Mouse (Mus musculus): ENCODE results near the gene Tmem254b.
"Not testable (repeated sequence)": the region's sequence is repeated elsewhere in the genome, so short reads cannot be mapped to it uniquely, and the experiment has no call there.

- TF ChIP-seq CTCF, EP300 (IDR thresholded peaks at IDR 0.05; ENCODE audit: low read depth): not testable (repeated sequence)
Observed at GRCm38 (mm10) chr14:26188361-26188760, 18.5 kb downstream of the Tmem254b start.
